Mouse (Mus musculus) CH12.LX (cell line): Measurements from ENCODE around the gene Elovl7. TPM values are rescaled to one million over a fixed set of nuclear protein-coding genes. Genes with fewer than 3 reads are reported as not detected.
A peak's percentile ranks its signal among the peaks of the same experiment; 100 is the strongest.

Experiments
- DNase-seq: peaks from one replicate; pipeline ENCODE4 v3.0.0-alpha.2; 2013; ENCODE audit errors: extremely low read depth
- H3K27ac ChIP-seq: 2 replicates; pipeline ENCODE4 v1.5.1; 2012; ENCODE audit warnings: low read depth, mild to moderate bottlenecking, control low read depth, moderate library complexity; ENCODE audit not compliant: insufficient read depth
- H3K27me3 ChIP-seq: replicated peaks from 2 replicates; pipeline ENCODE3; 2012; ENCODE audit warnings: inconsistent platforms
- H3K36me3 ChIP-seq, 2 experiments: replicated peaks in 1 of 2; 2 replicates each; pipeline versions ENCODE3 to v1.6.1; 2012; ENCODE audit warnings: inconsistent platforms in 1 of 2, low read length in 1 of 2, mild to moderate bottlenecking in 1 of 2, mixed read lengths in 1 of 2, moderate library complexity in 1 of 2; ENCODE audit not compliant: control insufficient read depth in 1 of 2, insufficient read depth in 1 of 2
- H3K4me1 ChIP-seq, 2 experiments: 2 replicates each; pipeline ENCODE4 v1.6.1; 2012; ENCODE audit warnings: inconsistent platforms in 1 of 2, moderate library complexity in 1 of 2; ENCODE audit not compliant: insufficient read depth in 2 of 2, control insufficient read depth in 1 of 2
- H3K4me2 ChIP-seq: 2 replicates; pipeline ENCODE4 v1.6.1; 2012; ENCODE audit warnings: low read depth, mild to moderate bottlenecking, control low read depth; ENCODE audit not compliant: poor library complexity, insufficient read depth, severe bottlenecking
- H3K4me3 ChIP-seq, 3 experiments: fragments of 150-350 bp in 1 of 3; sonication (generic) in 1 of 3; replicated peaks in 1 of 3; 2 replicates each; pipeline versions ENCODE3 to v1.5.1; 2011 to 2012; ENCODE audit warnings: low read depth in 2 of 3, low read length in 2 of 3, mild to moderate bottlenecking in 2 of 3, moderate library complexity in 2 of 3, control low read depth in 1 of 3, improper control_type of control experiment in 1 of 3, inconsistent platforms in 1 of 3, mixed read lengths in 1 of 3; ENCODE audit not compliant: poor library complexity in 1 of 3
- H3K79me2 ChIP-seq: replicated peaks from 2 replicates; pipeline ENCODE4 v1.6.1; 2012; ENCODE audit warnings: mild to moderate bottlenecking, moderate library complexity; ENCODE audit not compliant: control insufficient read depth, poor library complexity, insufficient read depth, severe bottlenecking; ENCODE audit errors: extremely low read depth
- H3K9ac ChIP-seq: 2 replicates; pipeline ENCODE4 v1.6.1; 2012; ENCODE audit warnings: low read depth, mild to moderate bottlenecking, control low read depth, moderate library complexity; ENCODE audit not compliant: insufficient read depth
- H3K9me3 ChIP-seq: replicated peaks from 2 replicates; pipeline ENCODE3; 2012; ENCODE audit warnings: low read length, inconsistent platforms, mixed read lengths
- IRF4 ChIP-seq: IDR thresholded peaks from 2 replicates; pipeline ENCODE4 v1.6.1; 2014; ENCODE audit warnings: low read depth, mild to moderate bottlenecking, inconsistent platforms, low read length, improper control_type of control experiment
- MAFK ChIP-seq: IDR thresholded peaks from 2 replicates; pipeline ENCODE4 v1.6.1; 2011; ENCODE audit warnings: low read length, improper control_type of control experiment; ENCODE audit not compliant: insufficient replicate concordance
- MXI1 ChIP-seq: IDR thresholded peaks from 2 replicates; pipeline ENCODE4 v1.6.1; 2011; ENCODE audit warnings: mild to moderate bottlenecking, low read depth, low read length, improper control_type of control experiment
- MYC ChIP-seq: IDR thresholded peaks from 2 replicates; pipeline ENCODE4 v1.6.1; 2011; ENCODE audit warnings: low read depth, mild to moderate bottlenecking, improper control_type of control experiment, low read length
- SIN3A ChIP-seq: IDR thresholded peaks from 2 replicates; pipeline ENCODE4 v1.6.1; 2012; ENCODE audit warnings: low read length, improper control_type of control experiment, inconsistent platforms
- ZC3H11A ChIP-seq: IDR thresholded peaks from 2 replicates; pipeline ENCODE4 v1.6.1; 2012; ENCODE audit warnings: low read depth, mild to moderate bottlenecking, inconsistent platforms, low read length, improper control_type of control experiment
- ZNF384 ChIP-seq: IDR thresholded peaks from 2 replicates; pipeline ENCODE4 v1.6.1; 2012; ENCODE audit warnings: low read depth, low read length, improper control_type of control experiment, inconsistent platforms
- dilution Hi-C: fragments of 300-500 bp; cut with MboI; formaldehyde crosslinking; loops from 2 replicates; pipeline ENCODE4 v1.14.3; 2020; ENCODE audit warnings: low sequenced_read_pairs; ENCODE audit not compliant: extremely low pct_unique_long_range_greater_than_20kb, extremely low pct_ligation_motif_present
- in situ Hi-C: fragments of 300-500 bp; cut with MboI; formaldehyde crosslinking; loops from 3 replicates; pipeline ENCODE4 v1.14.3; 2019; ENCODE audit warnings: low sequenced_read_pairs, low pct_ligation_motif_present, low pct_unique_long_range_greater_than_20kb, mixed read lengths
- polyA plus RNA-seq: library from polyadenylated mRNA; unstranded; fragments of >175 nt; gene quantifications from 2 replicates; pipeline ENCODE4 v1.2.1, GENCODE M21; 2012; ENCODE audit warnings: low read depth; ENCODE audit not compliant: insufficient read length
- total RNA-seq, 2 experiments: library from RNA; depleted of rRNA; stranded (reverse); fragments of 300-350 nt in 1 of 2; fragments of >200 nt in 1 of 2; gene quantifications; 2 replicates each; pipeline ENCODE4 v1.2.3; 2012 to 2014

Elovl7 gene
- total and polyA plus RNA-seq, 3 experiments: 5.3 to 11.9 (median 8.3) TPM

DNA sequence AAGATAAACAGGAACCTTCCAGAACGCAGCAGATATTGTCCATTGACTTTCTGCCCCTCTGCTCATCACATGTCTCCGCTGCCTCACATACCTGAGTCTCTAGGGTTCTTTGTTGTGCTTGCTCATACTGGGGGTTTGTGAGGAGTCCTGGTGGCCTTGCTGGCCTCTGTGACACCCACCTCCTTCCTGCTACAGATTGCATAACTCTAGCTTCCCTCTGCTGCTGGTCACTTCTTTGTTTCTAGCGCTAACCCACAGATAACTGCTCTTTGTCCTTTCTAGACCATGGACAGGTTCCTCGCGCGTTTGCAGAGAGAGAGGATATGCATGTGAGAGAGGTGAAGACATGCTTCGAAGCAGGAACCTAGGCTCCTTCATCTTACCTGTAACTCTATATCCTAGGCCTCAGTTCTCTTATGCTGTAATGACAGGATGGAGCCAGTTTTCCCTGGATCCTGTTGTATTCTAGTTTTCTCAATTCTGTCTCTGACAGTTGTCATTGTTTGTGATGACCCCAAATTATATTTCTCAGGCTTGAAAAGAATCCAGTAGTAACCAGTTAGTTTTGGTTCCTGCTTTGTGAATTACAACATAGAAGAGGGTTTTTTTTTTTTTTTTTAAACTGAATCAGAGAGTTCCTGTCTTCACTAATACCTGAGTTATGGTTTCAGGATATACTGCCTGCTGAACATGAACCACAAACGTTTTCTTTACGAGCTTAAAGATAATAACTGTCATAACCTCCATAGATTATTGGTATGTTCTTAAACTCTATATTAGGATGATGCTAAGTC lies 53.8 kb downstream of the Elovl7 start:
- dilution Hi-C loops: no loop called here
- H3K4me2 ChIP-seq: no peak overlapping the region
- in situ Hi-C loops: no loop called here

DNA sequence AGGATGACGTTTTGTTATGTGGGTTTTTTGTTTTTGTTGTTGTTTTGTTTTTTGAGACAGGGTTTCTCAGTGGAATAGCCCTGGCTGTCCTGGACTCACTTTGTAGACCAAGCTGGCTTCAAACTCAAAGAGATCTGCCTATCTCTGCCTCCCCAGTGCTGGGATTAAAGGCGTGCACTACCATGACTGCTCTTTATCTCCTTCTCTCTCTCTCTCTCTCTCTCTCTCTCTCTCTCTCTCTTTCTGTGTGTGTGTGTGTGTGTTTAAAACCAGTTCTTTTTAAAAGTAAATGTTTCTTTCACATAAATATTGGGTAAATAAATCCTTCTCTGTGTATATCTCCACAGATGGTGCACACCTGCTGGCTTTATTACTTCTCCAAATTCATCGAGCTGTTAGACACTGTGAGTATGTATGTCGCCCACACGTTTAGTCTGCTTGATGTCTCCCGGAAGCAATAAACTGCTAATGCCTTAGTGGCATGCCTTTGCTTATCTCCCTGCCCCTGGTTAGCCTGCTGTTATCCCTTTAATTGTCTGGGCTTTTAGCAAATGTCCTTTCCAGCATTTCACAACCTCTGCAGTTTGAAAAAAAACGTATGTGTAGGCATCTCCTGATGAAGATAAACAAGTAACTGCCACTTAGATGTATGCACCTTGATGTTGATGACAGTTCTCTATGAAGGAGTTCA lies 57.4 kb downstream of the Elovl7 start:
- dilution Hi-C loops (no loop called here), in situ Hi-C loops (no loop called here)
- no peak for DNase-seq
- Histone ChIP-seq H3K27ac (no peak overlapping the region), H3K4me1 (peaks cover 5 to 17% of the 10 kb centered on the region in 2 experiments; a peak in 2 of 4 replicates), H3K9me3 (no peaks in the 10 kb centered on the region), H3K4me2 (no peak overlapping the region), H3K27me3 (no peaks in the 10 kb centered on the region), H3K4me3 (no peak overlapping the region), H3K9ac (no peak overlapping the region), H3K36me3 (peaks cover 8 to 29% of the 10 kb centered on the region in 2 experiments), H3K79me2 (no peaks in the 10 kb centered on the region)
- no peak for TF ChIP-seq SIN3A
- no peak for TF ChIP-seq IRF4
- no peak for TF ChIP-seq MYC
- no peak for TF ChIP-seq MAFK
- TF ChIP-seq ZC3H11A: no peak
- no peak for TF ChIP-seq MXI1

More for the DNA sequence above, 53.8 kb downstream of the Elovl7 start:
- Histone ChIP-seq H3K36me3 (peaks cover 8 to 23% of the 10 kb centered on the region in 2 experiments), H3K27ac (no peak overlapping the region), H3K9me3 (no peaks in the 10 kb centered on the region), H3K9ac (no peak overlapping the region), H3K4me1 (no peaks in the 10 kb centered on the region), H3K27me3 (no peaks in the 10 kb centered on the region), H3K79me2 (no peaks in the 10 kb centered on the region), H3K4me3 (no peak overlapping the region)
- peak; percentile 39 for TF ChIP-seq ZNF384
- no peak for TF ChIP-seq SIN3A
- DNase-seq: no peak

- no peak overlapping the region for H3K4me2 ChIP-seq
- TF ChIP-seq ZC3H11A: no peak
- DNase-seq: no peak
- no peak overlapping the region for H3K4me3 ChIP-seq
- in situ Hi-C loops (no loop called here), dilution Hi-C loops (no loop called here)
- H3K79me2 ChIP-seq: no peaks in the 10 kb centered on the region
- no peak overlapping the region for H3K9ac ChIP-seq
- peaks cover 5 to 23% of the 10 kb centered on the region in 2 experiments; a peak in 2 of 4 replicates for H3K4me1 ChIP-seq
- no peaks in the 10 kb centered on the region for H3K9me3 ChIP-seq
- H3K36me3 ChIP-seq: peaks cover 8 to 29% of the 10 kb centered on the region in 2 experiments
- H3K27ac ChIP-seq: no peak overlapping the region
- H3K27me3 ChIP-seq: no peaks in the 10 kb centered on the region
Measured at GRCm38 (mm10) chr13:108272332-108272731, 58.1 kb downstream of the Elovl7 start.
